Mouse (Mus musculus) testis, adult 2 months (tissue): ENCODE measurements around the gene Il6ra.

Experiments
- CTCF ChIP-seq: fragments of 200-500 bp; IDR thresholded peaks from 2 replicates; pipeline ENCODE4 v1.5.1; 2012; ENCODE audit warnings: low read depth, mild to moderate bottlenecking, inconsistent platforms, low read length, moderate library complexity; ENCODE audit not compliant: control insufficient read depth, insufficient read depth, insufficient replicate concordance
- POLR2A ChIP-seq: fragments of 200-500 bp; IDR thresholded peaks from 2 replicates; pipeline ENCODE4 v1.6.1; 2012; ENCODE audit warnings: low read depth, mild to moderate bottlenecking, inconsistent platforms, low read length, moderate library complexity; ENCODE audit not compliant: control insufficient read depth

DNA sequence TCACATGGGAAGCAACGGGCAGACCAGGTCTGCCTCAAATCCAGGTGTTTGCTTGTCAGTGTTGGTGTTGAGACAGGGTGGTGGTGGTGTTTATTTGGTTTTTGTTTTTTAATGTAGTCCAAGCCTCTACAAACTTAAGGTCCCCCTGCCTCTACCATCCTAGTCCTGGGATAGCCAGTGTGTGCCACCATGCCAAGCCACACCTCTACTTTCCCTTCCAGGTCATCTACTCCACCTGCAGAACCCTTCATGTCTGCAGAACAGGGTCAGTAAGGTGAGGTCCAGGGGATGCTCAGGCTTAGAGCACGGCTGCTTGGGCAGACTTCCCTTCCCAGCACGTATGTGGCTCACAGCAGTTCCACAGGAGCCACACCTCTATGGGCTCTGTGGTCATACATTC is 52.7 kb downstream of the Il6ra start:
- TF ChIP-seq POLR2A (no peak), CTCF (no peak)
